Mouse (Mus musculus) layer of hippocampus, postnatal 14 days (tissue): ENCODE measurements around the gene Hnrnpm. TPM values are rescaled to one million over a fixed set of nuclear protein-coding genes. Genes with fewer than 3 reads are reported as not detected.
"Not testable (repeated sequence)": the region's sequence is repeated elsewhere in the genome, so short reads cannot be mapped to it uniquely, and the experiment has no call there.

Source experiments
- DNase-seq, 2 experiments: peaks; one replicate each; pipeline ENCODE4 v3.0.0; 2021 to 2022; ENCODE audit warnings: low spot score in 2 of 2, mixed read lengths in 1 of 2
- total RNA-seq, 2 experiments: library from RNA; stranded (reverse); gene quantifications; 2 replicates each; pipeline ENCODE4 v1.2.3; 2021

Gene Hnrnpm
- total RNA-seq, 2 experiments from 2014 or later, result 128 to 134 TPM

- no peak for DNase-seq
Observed at GRCm38 (mm10) chr17:33675452-33675851, 11.2 kb downstream of the Hnrnpm start.

- DNase-seq, result no peak
Observed at GRCm38 (mm10) chr17:33673837-33674236, 12.8 kb downstream of the Hnrnpm start.

GRCm38 (mm10) chr17:33669681-33670080 is 17.0 kb downstream of the Hnrnpm start:
- no peak for DNase-seq

- DNase-seq, result no peak
Observed at GRCm38 (mm10) chr17:33666813-33667212, 19.8 kb downstream of the Hnrnpm start.

GRCm38 (mm10) chr17:33649781-33650475 is 36.7 kb downstream of the Hnrnpm start:
- no peak for DNase-seq

- no peak for DNase-seq
Observed at GRCm38 (mm10) chr17:33645073-33645472, 41.6 kb downstream of the Hnrnpm start.

- DNase-seq, result no peak
Observed at GRCm38 (mm10) chr17:33644068-33644467, 42.6 kb downstream of the Hnrnpm start.

- no peak for DNase-seq
Observed at GRCm38 (mm10) chr17:33639743-33640142, 46.9 kb downstream of the Hnrnpm start.

- DNase-seq, result no peak
Observed at GRCm38 (mm10) chr17:33637516-33638276, 49.0 kb downstream of the Hnrnpm start, which contains the start of gene Pram1. Pram1 (plus strand) TSS chr17:33638056.

- DNase-seq, result peak in 1 of 2 experiments; percentile 50
Observed at GRCm38 (mm10) chr17:33637038-33637437, 49.6 kb downstream of the Hnrnpm start.

GRCm38 (mm10) chr17:33631796-33632195 is 54.9 kb downstream of the Hnrnpm start:
- no peak for DNase-seq

- DNase-seq, result no peak
Observed at GRCm38 (mm10) chr17:33631236-33631635, 55.4 kb downstream of the Hnrnpm start.

- no peak for DNase-seq
Observed at GRCm38 (mm10) chr17:33630171-33630895, 56.3 kb downstream of the Hnrnpm start.

GRCm38 (mm10) chr17:33629487-33630125 is 57.1 kb downstream of the Hnrnpm start:
- no peak for DNase-seq

GRCm38 (mm10) chr17:33628621-33629486 is 57.8 kb downstream of the Hnrnpm start, which contains the start of gene Zfp414:
Zfp414 (plus strand) TSS chr17:33629090.
- peak; percentile 92 to 93 for DNase-seq

GRCm38 (mm10) chr17:33627281-33627680 is 59.4 kb downstream of the Hnrnpm start:
- no peak for DNase-seq

GRCm38 (mm10) chr17:33613726-33614125 is 72.9 kb downstream of the Hnrnpm start:
- DNase-seq, result not testable (repeated sequence)

- DNase-seq, result no peak
Observed at GRCm38 (mm10) chr17:33610548-33610947, 76.1 kb downstream of the Hnrnpm start.

GRCm38 (mm10) chr17:33607273-33607672 is 79.4 kb downstream of the Hnrnpm start:
- no peak for DNase-seq

- DNase-seq, result no peak
Observed at GRCm38 (mm10) chr17:33601947-33602346, 84.7 kb downstream of the Hnrnpm start.
